Mouse (Mus musculus): ENCODE results near the gene Nkain2. TPM values are rescaled to one million over a fixed set of nuclear protein-coding genes. Genes with fewer than 3 reads are reported as not detected.

Gene Nkain2
- total and polyA plus RNA-seq, 3 experiments, result not detected

- dilution Hi-C loops (cut with MboI; ENCODE audit: extremely low pct_ligation_motif_present, extremely low pct_unique_long_range_greater_than_20kb, low sequenced_read_pairs), result no loop called here
- Histone ChIP-seq H3K4me3 (replicated peaks in 1 of 3; ENCODE audit: low read depth in 2 of 3, low read length in 2 of 3, poor library complexity in 1 of 3) (no peak overlapping the region), H3K9ac (ENCODE audit: insufficient read depth, low read depth) (no peak overlapping the region), H3K4me2 (ENCODE audit: insufficient read depth, low read depth, poor library complexity, severe bottlenecking) (no peak overlapping the region), H3K4me1 (ENCODE audit: control insufficient read depth in 1 of 2, insufficient read depth in 2 of 2) (no peaks in the 10 kb centered on the region), H3K79me2 (replicated peaks; ENCODE audit: control insufficient read depth, extremely low read depth, insufficient read depth, poor library complexity, severe bottlenecking) (no peaks in the 10 kb centered on the region), H3K36me3 (replicated peaks in 1 of 2; ENCODE audit: control insufficient read depth in 1 of 2, insufficient read depth in 1 of 2, low read length in 1 of 2) (no peaks in the 10 kb centered on the region), H3K27me3 (replicated peaks) (no peaks in the 10 kb centered on the region), H3K9me3 (replicated peaks; ENCODE audit: low read length) (peaks cover 26% of the 10 kb centered on the region), H3K27ac (ENCODE audit: insufficient read depth, low read depth) (no peak overlapping the region)
- no peak for DNase-seq (ENCODE audit: extremely low read depth)
- no peak for TF ChIP-seq GABPA (IDR thresholded peaks at IDR 0.05; ENCODE audit: insufficient replicate concordance, low read depth, low read length)
- TF ChIP-seq ELF1 (IDR thresholded peaks at IDR 0.05; ENCODE audit: low read depth, low read length), result no peak
- TF ChIP-seq E2F4 (IDR thresholded peaks at IDR 0.05; ENCODE audit: insufficient replicate concordance, low read depth, low read length), result no peak
- TF ChIP-seq MYC (IDR thresholded peaks at IDR 0.05; ENCODE audit: low read depth, low read length), result no peak
- TF ChIP-seq MAX (IDR thresholded peaks at IDR 0.05; ENCODE audit: low read length), result no peak
- no peak for TF ChIP-seq ZKSCAN1 (IDR thresholded peaks at IDR 0.05; ENCODE audit: borderline replicate concordance, low read depth, low read length)
- no peak for TF ChIP-seq JUND (conservative IDR thresholded peaks at IDR 0.05; ENCODE audit: low read depth, low read length)
- no peak for TF ChIP-seq SMC3 (IDR thresholded peaks at IDR 0.05; ENCODE audit: low read depth, low read length)
- TF ChIP-seq KAT2A (IDR thresholded peaks at IDR 0.05; ENCODE audit: insufficient replicate concordance, low read length), result no peak
- no peak for TF ChIP-seq CHD1 (IDR thresholded peaks at IDR 0.05; ENCODE audit: low read depth, low read length)
- no peak for TF ChIP-seq POLR2AphosphoS2 (IDR thresholded peaks at IDR 0.05; ENCODE audit: low read depth, low read length)
- no peak for TF ChIP-seq IRF4 (IDR thresholded peaks at IDR 0.05; ENCODE audit: low read depth, low read length)
- no peak for TF ChIP-seq SIN3A (IDR thresholded peaks at IDR 0.05; ENCODE audit: low read length)
- TF ChIP-seq ETS1 (conservative IDR thresholded peaks at IDR 0.05; ENCODE audit: low read depth, low read length), result no peak
- TF ChIP-seq UBTF (IDR thresholded peaks at IDR 0.05; ENCODE audit: low read depth, low read length), result no peak
- TF ChIP-seq MAFK (IDR thresholded peaks at IDR 0.05; ENCODE audit: insufficient replicate concordance, low read length), result no peak
- no peak for TF ChIP-seq USF2 (conservative IDR thresholded peaks at IDR 0.05; ENCODE audit: low read depth, low read length)
- no peak for TF ChIP-seq TBP (conservative IDR thresholded peaks at IDR 0.05; ENCODE audit: low read depth, low read length)
- TF ChIP-seq TCF12 (IDR thresholded peaks at IDR 0.05; ENCODE audit: low read depth, low read length), result no peak
- no peak for TF ChIP-seq CHD2 (IDR thresholded peaks at IDR 0.05; ENCODE audit: low read length)
- in situ Hi-C loops (cut with MboI; ENCODE audit: low pct_ligation_motif_present, low pct_unique_long_range_greater_than_20kb, low sequenced_read_pairs), result no loop called here
Measured at GRCm38 (mm10) chr10:31873323-31873895, 1016.9 kb downstream of the Nkain2 start.

- dilution Hi-C loops (cut with MboI; ENCODE audit: extremely low pct_ligation_motif_present, extremely low pct_unique_long_range_greater_than_20kb, low sequenced_read_pairs) (no loop called here), in situ Hi-C loops (cut with MboI; ENCODE audit: low pct_ligation_motif_present, low pct_unique_long_range_greater_than_20kb, low sequenced_read_pairs) (no loop called here)
- Histone ChIP-seq H3K27me3 (replicated peaks) (no peaks in the 10 kb centered on the region), H3K9ac (ENCODE audit: insufficient read depth, low read depth) (no peak overlapping the region), H3K27ac (ENCODE audit: insufficient read depth, low read depth) (no peak overlapping the region), H3K4me2 (ENCODE audit: insufficient read depth, low read depth, poor library complexity, severe bottlenecking) (no peak overlapping the region), H3K4me1 (ENCODE audit: control insufficient read depth in 1 of 2, insufficient read depth in 2 of 2) (no peaks in the 10 kb centered on the region), H3K36me3 (replicated peaks in 1 of 2; ENCODE audit: control insufficient read depth in 1 of 2, insufficient read depth in 1 of 2, low read length in 1 of 2) (no peaks in the 10 kb centered on the region), H3K4me3 (replicated peaks in 1 of 3; ENCODE audit: low read depth in 2 of 3, low read length in 2 of 3, poor library complexity in 1 of 3) (no peak overlapping the region), H3K79me2 (replicated peaks; ENCODE audit: control insufficient read depth, extremely low read depth, insufficient read depth, poor library complexity, severe bottlenecking) (no peaks in the 10 kb centered on the region), H3K9me3 (replicated peaks; ENCODE audit: low read length) (peaks cover 19% of the 10 kb centered on the region)
- DNase-seq (ENCODE audit: extremely low read depth), result no peak
- no peak for TF ChIP-seq MEF2A (IDR thresholded peaks at IDR 0.05; ENCODE audit: borderline replicate concordance, low read depth, low read length)
- TF ChIP-seq CHD1 (IDR thresholded peaks at IDR 0.05; ENCODE audit: low read depth, low read length), result no peak
- TF ChIP-seq USF2 (conservative IDR thresholded peaks at IDR 0.05; ENCODE audit: low read depth, low read length), result no peak
- TF ChIP-seq CTCF (conservative IDR thresholded peaks at IDR 0.05 in 1 of 2, IDR thresholded peaks at IDR 0.05 in 1 of 2; ENCODE audit: low read depth in 2 of 2, low read length in 2 of 2), result no peak
- no peak for TF ChIP-seq CHD2 (IDR thresholded peaks at IDR 0.05; ENCODE audit: low read length)
- TF ChIP-seq MYC (IDR thresholded peaks at IDR 0.05; ENCODE audit: low read depth, low read length), result no peak
Measured at GRCm38 (mm10) chr10:31868275-31868674, 1022.0 kb downstream of the Nkain2 start.

Data from CH12.LX (cell line).